Mouse (Mus musculus) kidney, adult 8-10 months (tissue): ENCODE measurements around the gene Rtn4rl1.

ENCODE experiments used
- DNase-seq, 2 experiments: peaks; one replicate each; pipeline ENCODE4 v3.0.0; 2022

Gene Rtn4rl1

GRCm38 (mm10) chr11:75304797-75305196 is 111.2 kb downstream of the Rtn4rl1 start:
- DNase-seq = no peak

GRCm38 (mm10) chr11:75308650-75309049 is 115.1 kb downstream of the Rtn4rl1 start:
- DNase-seq = no peak

- DNase-seq = no peak
Observed at GRCm38 (mm10) chr11:75310813-75311212, 117.2 kb downstream of the Rtn4rl1 start.

- no peak for DNase-seq
Observed at GRCm38 (mm10) chr11:75311751-75312150, 118.2 kb downstream of the Rtn4rl1 start.

GRCm38 (mm10) chr11:75313834-75314233 is 120.3 kb downstream of the Rtn4rl1 start:
- DNase-seq = no peak
